Comparison of ENCODE assay signal across 32 mouse cellular contexts in genomic region chr12:116959164-116959563, GRCm38 (mm10).
A peak's percentile ranks its signal among the peaks of the same experiment; 100 is the strongest.
DNase-seq lines count a peak whose midpoint lies in the region; ATAC-seq and TF ChIP-seq lines count a peak whose summit lies in the region.
"Had no signal": no experiment of that assay in that cellular context is flagged by ENCODE, and none has a peak within 500 bp of the region (broad histone marks: within the 10 kb centered on the region; RNA-seq: fewer than 3 reads in every experiment).

No protein-coding gene starts in this region.

- no peaks in the 10 kb centered on the region for H3K9me3 ChIP-seq in hindbrain, embryonic 11.5 days (ENCODE audit: control insufficient read depth, low read length)
- no peaks in the 10 kb centered on the region for H3K9me3 ChIP-seq in hindbrain, postnatal 0 days (ENCODE audit: low read length)
- H3K9me3 ChIP-seq in hindbrain, embryonic 16.5 days (ENCODE audit: control insufficient read depth, low read length), result no peaks in the 10 kb centered on the region
- H3K9me3 ChIP-seq in midbrain, embryonic 15.5 days, result no peaks in the 10 kb centered on the region
- H3K9me3 ChIP-seq: embryonic facial prominence, embryonic 10.5 days; embryonic facial prominence, embryonic 15.5 days; forebrain, embryonic 12.5 days; heart, embryonic 13.5 days; limb, embryonic 10.5 days; limb, embryonic 15.5 days; liver, embryonic 13.5 days; neural tube, embryonic 13.5 days had no signal

- no peak overlapping the region for H3K4me2 ChIP-seq in hindbrain, embryonic 11.5 days (replicated peaks; ENCODE audit: low read depth, low read length)
- no peak overlapping the region for H3K4me2 ChIP-seq in hindbrain, postnatal 0 days (ENCODE audit: low read depth, low read length)
- H3K4me2 ChIP-seq in hindbrain, embryonic 16.5 days (ENCODE audit: low read length), result no peak overlapping the region
- no peak overlapping the region for H3K4me2 ChIP-seq in midbrain, embryonic 15.5 days
- H3K4me2 ChIP-seq: embryonic facial prominence, embryonic 15.5 days; forebrain, embryonic 12.5 days; heart, embryonic 13.5 days; limb, embryonic 15.5 days; liver, embryonic 13.5 days; neural tube, embryonic 13.5 days had no signal

- no peaks in the 10 kb centered on the region for H3K27me3 ChIP-seq in hindbrain, embryonic 11.5 days (ENCODE audit: control insufficient read depth, insufficient read depth, low read length)
- H3K27me3 ChIP-seq in hindbrain, postnatal 0 days (ENCODE audit: insufficient read depth, low read length), result no peaks in the 10 kb centered on the region
- no peaks in the 10 kb centered on the region for H3K27me3 ChIP-seq in hindbrain, embryonic 16.5 days (replicated peaks; ENCODE audit: control insufficient read depth, insufficient read depth, low read length)
- no peaks in the 10 kb centered on the region for H3K27me3 ChIP-seq in midbrain, embryonic 15.5 days (replicated peaks)
- H3K27me3 ChIP-seq: embryonic facial prominence, embryonic 15.5 days; heart, embryonic 13.5 days; limb, embryonic 15.5 days; liver, embryonic 13.5 days; neural tube, embryonic 13.5 days; Patski had no signal

- H3K36me3 ChIP-seq in hindbrain, embryonic 11.5 days (ENCODE audit: control insufficient read depth, insufficient read depth, low read length), result no peaks in the 10 kb centered on the region
- H3K36me3 ChIP-seq in hindbrain, postnatal 0 days (ENCODE audit: insufficient read depth, low read length), result no peaks in the 10 kb centered on the region
- H3K36me3 ChIP-seq in hindbrain, embryonic 16.5 days (ENCODE audit: control insufficient read depth, insufficient read depth, low read length), result no peaks in the 10 kb centered on the region
- H3K36me3 ChIP-seq in midbrain, embryonic 15.5 days (replicated peaks), result no peaks in the 10 kb centered on the region
- H3K36me3 ChIP-seq: embryonic facial prominence, embryonic 10.5 days; embryonic facial prominence, embryonic 15.5 days; forebrain, embryonic 12.5 days; heart, embryonic 13.5 days; limb, embryonic 10.5 days; limb, embryonic 15.5 days; liver, embryonic 13.5 days; neural tube, embryonic 13.5 days had no signal

- no peak for DNase-seq in hindbrain, embryonic 11.5 days (ENCODE audit: low spot score)
- no peak for DNase-seq in hindbrain, postnatal 0 days (ENCODE audit: low spot score)
- peak; percentile 53 for DNase-seq in brain, embryonic 14.5 days (ENCODE audit: low read depth)
- DNase-seq in urinary bladder, postnatal 4 days (ENCODE audit: low spot score in 2 of 2), result no peak
- DNase-seq: adrenal gland, postnatal 25 days; cerebellum, adult 8-10 months; cerebellum, postnatal 25 days; gastrocnemius, adult 2 months; gastrocnemius, postnatal 36 days; heart, adult 2 months; heart, postnatal 10 days; kidney, adult 2 months; kidney, postnatal 36 days; liver, embryonic 13.5 days; lung, adult 18-20 months; lung, postnatal 4 days; retina, postnatal 1 day; right cerebral cortex, postnatal 14 days; thymus, postnatal 4 days had no signal

- H3K27ac ChIP-seq in hindbrain, embryonic 11.5 days (ENCODE audit: low read depth, low read length), result peak overlapping the region; percentile 36; the same call in 1 of the 2 replicates
- no peak overlapping the region for H3K27ac ChIP-seq in hindbrain, postnatal 0 days
- no peak overlapping the region for H3K27ac ChIP-seq in hindbrain, embryonic 16.5 days (ENCODE audit: low read depth, low read length)
- H3K27ac ChIP-seq in midbrain, embryonic 15.5 days, result peak overlapping the region; percentile 16
- H3K27ac ChIP-seq: embryonic facial prominence, embryonic 10.5 days; embryonic facial prominence, embryonic 15.5 days; forebrain, embryonic 12.5 days; gastrocnemius, adult 2 months; heart, adult 2 months; heart, embryonic 13.5 days; limb, embryonic 10.5 days; limb, embryonic 15.5 days; liver, embryonic 13.5 days; neural tube, embryonic 13.5 days had no signal

- no peaks in the 10 kb centered on the region for H3K4me1 ChIP-seq in hindbrain, embryonic 11.5 days (replicated peaks; ENCODE audit: control insufficient read depth, insufficient read depth, low read length)
- H3K4me1 ChIP-seq in hindbrain, postnatal 0 days (ENCODE audit: insufficient read depth, low read length), result no peaks in the 10 kb centered on the region
- H3K4me1 ChIP-seq in hindbrain, embryonic 16.5 days (ENCODE audit: control insufficient read depth, insufficient read depth, low read depth, low read length), result no peaks in the 10 kb centered on the region
- peaks cover 15% of the 10 kb centered on the region for H3K4me1 ChIP-seq in midbrain, embryonic 15.5 days
- H3K4me1 ChIP-seq: embryonic facial prominence, embryonic 15.5 days; limb, embryonic 10.5 days; limb, embryonic 15.5 days; liver, embryonic 13.5 days had no signal

- H3K4me3 ChIP-seq in hindbrain, embryonic 11.5 days (ENCODE audit: low read depth, low read length), result no peak overlapping the region
- H3K4me3 ChIP-seq in hindbrain, postnatal 0 days (ENCODE audit: low read length), result no peak overlapping the region
- no peak overlapping the region for H3K4me3 ChIP-seq in hindbrain, embryonic 16.5 days (ENCODE audit: low read length)
- no peak overlapping the region for H3K4me3 ChIP-seq in midbrain, embryonic 15.5 days
- H3K4me3 ChIP-seq: embryonic facial prominence, embryonic 10.5 days; embryonic facial prominence, embryonic 15.5 days; forebrain, embryonic 12.5 days; gastrocnemius, adult 2 months; heart, adult 2 months; heart, embryonic 13.5 days; limb, embryonic 10.5 days; limb, embryonic 15.5 days; liver, embryonic 13.5 days; myocyte; neural tube, embryonic 13.5 days had no signal

- WGBS in hindbrain, embryonic 11.5 days, result 85% methylated on average over 2 of the region's 2 CpGs
- WGBS in hindbrain, postnatal 0 days, result 68% methylated on average over 2 of the region's 2 CpGs
- WGBS in hindbrain, embryonic 16.5 days, result 56% methylated on average over 2 of the region's 2 CpGs
- WGBS in midbrain, embryonic 15.5 days, result 34% methylated on average over 2 of the region's 2 CpGs

- H3K9ac ChIP-seq in hindbrain, embryonic 11.5 days (ENCODE audit: low read depth, low read length), result no peak overlapping the region
- no peak overlapping the region for H3K9ac ChIP-seq in hindbrain, postnatal 0 days (replicated peaks; ENCODE audit: low read length)
- no peak overlapping the region for H3K9ac ChIP-seq in hindbrain, embryonic 16.5 days (ENCODE audit: low read depth, low read length)
- no peak overlapping the region for H3K9ac ChIP-seq in midbrain, embryonic 15.5 days
- H3K9ac ChIP-seq: embryonic facial prominence, embryonic 15.5 days; forebrain, embryonic 12.5 days; heart, embryonic 13.5 days; limb, embryonic 15.5 days; liver, embryonic 13.5 days; neural tube, embryonic 13.5 days had no signal

- TF ChIP-seq CTCF in hindbrain, postnatal 0 days (IDR thresholded peaks at IDR 0.05; ENCODE audit: low read depth), result no peak
- no peak for TF ChIP-seq CTCF in brain, embryonic 14.5 days (IDR thresholded peaks at IDR 0.05; ENCODE audit: borderline replicate concordance, extremely low read depth, insufficient read depth, insufficient read length)

- peak; percentile 34; the same call in 1 of the 2 replicates for ATAC-seq in hindbrain, embryonic 11.5 days (ENCODE audit: low FRiP score)
- ATAC-seq in hindbrain, postnatal 0 days, result no peak
- peak; percentile 18; the same call in 1 of the 2 replicates for ATAC-seq in hindbrain, embryonic 16.5 days
- ATAC-seq in midbrain, embryonic 15.5 days (replicated peaks), result no peak; the same call in 1 of the 2 replicates
- no peak for ATAC-seq in cerebellum, adult (ENCODE audit: insufficient number of reproducible peaks, low FRiP score, low TSS enrichment)
- ATAC-seq: lung, postnatal 0 days; Patski had no signal

- TF ChIP-seq POLR2A in brain, embryonic 14.5 days (IDR thresholded peaks at IDR 0.05; ENCODE audit: borderline replicate concordance, extremely low read depth, insufficient read depth, insufficient read length, poor library complexity, severe bottlenecking), result no peak

Comparison
In these comparisons a context has a peak if more than half of its experiments do, and no peak if none do; other contexts are left out.
1. ATAC-seq: peak in hindbrain, embryonic 11.5 days (single experiment) and hindbrain, embryonic 16.5 days (single experiment); none in hindbrain, postnatal 0 days (single experiment), midbrain, embryonic 15.5 days (single experiment) and cerebellum, adult (single experiment).
2. H3K27ac ChIP-seq: peak in hindbrain, embryonic 11.5 days (single experiment) and midbrain, embryonic 15.5 days (single experiment); none in hindbrain, postnatal 0 days (single experiment) and hindbrain, embryonic 16.5 days (single experiment).